Mouse (Mus musculus) cortical plate, adult 2 months (tissue): ENCODE data around the gene Spata31d1d.
"Not testable (repeated sequence)": the region's sequence is repeated elsewhere in the genome, so short reads cannot be mapped to it uniquely, and the experiment has no call there.

Experiments
- CTCF ChIP-seq: fragments of 200-500 bp; IDR thresholded peaks from 2 replicates; pipeline ENCODE4 v1.5.1; 2011; ENCODE audit warnings: mild to moderate bottlenecking, control low read depth, low read length; ENCODE audit not compliant: insufficient read depth; ENCODE audit errors: extremely low read depth
- POLR2A ChIP-seq: fragments of 200-500 bp; IDR thresholded peaks from 2 replicates; pipeline ENCODE4 v1.6.1; 2011; ENCODE audit warnings: mild to moderate bottlenecking, low read length, control low read depth; ENCODE audit not compliant: insufficient read depth; ENCODE audit errors: extremely low read depth

GRCm38 (mm10) chr13:59779744-59780264 lies 48.3 kb upstream of the Spata31d1d start:
- TF ChIP-seq CTCF, POLR2A: not testable (repeated sequence)
